Mouse (Mus musculus) monocyte, adult 2 months (primary cell): Measurements from ENCODE around the gene Rpp25.

ENCODE experiments used
- DNase-seq, 2 experiments: peaks; one replicate each; pipeline ENCODE4 v3.0.0; 2022; ENCODE audit warnings: low spot score in 2 of 2, low read depth in 1 of 2

Gene Rpp25

GRCm38 (mm10) chr9:57503622-57504380, at the start of gene Rpp25:
TSS of gene Rpp25 (plus strand) at chr9:57504026.
- DNase-seq, result no peak

GRCm38 (mm10) chr9:57459707-57460106, 44.1 kb upstream of the Rpp25 start:
- DNase-seq, result no peak

- no peak for DNase-seq
These were observed 41.0 kb upstream of the Rpp25 start for GRCm38 (mm10) chr9:57462866-57463265.

GRCm38 (mm10) chr9:57466101-57466500, 37.7 kb upstream of the Rpp25 start:
- DNase-seq, result no peak

- DNase-seq, result no peak
These were observed 36.5 kb upstream of the Rpp25 start for GRCm38 (mm10) chr9:57467271-57467771.

GRCm38 (mm10) chr9:57467896-57468549, 35.8 kb upstream of the Rpp25 start, which contains the start of gene Scamp5:
TSS of gene Scamp5 (minus strand) at chr9:57468060.
- peak; percentile 12 to 23 for DNase-seq

GRCm38 (mm10) chr9:57468914-57469313, 34.9 kb upstream of the Rpp25 start:
- no peak for DNase-seq

GRCm38 (mm10) chr9:57485774-57486173, 18.1 kb upstream of the Rpp25 start:
- peak in 1 of 2 experiments; percentile 59 for DNase-seq

GRCm38 (mm10) chr9:57487807-57488206, 16.0 kb upstream of the Rpp25 start:
- DNase-seq, result no peak

GRCm38 (mm10) chr9:57493532-57493931, 10.3 kb upstream of the Rpp25 start:
- DNase-seq, result no peak

GRCm38 (mm10) chr9:57494970-57495369, 8.9 kb upstream of the Rpp25 start:
- DNase-seq, result no peak

GRCm38 (mm10) chr9:57497236-57497635, 6.6 kb upstream of the Rpp25 start:
- no peak for DNase-seq

- no peak for DNase-seq
These were observed 5.3 kb upstream of the Rpp25 start for GRCm38 (mm10) chr9:57498536-57498935.

- no peak for DNase-seq
These were observed 2.4 kb upstream of the Rpp25 start for GRCm38 (mm10) chr9:57501452-57501851.

- DNase-seq, result no peak
These were observed 2.0 kb upstream of the Rpp25 start for GRCm38 (mm10) chr9:57501861-57502260.

- DNase-seq, result no peak
These were observed 760 bp upstream of the Rpp25 start for GRCm38 (mm10) chr9:57502911-57503621.

- peak in 1 of 2 experiments; percentile 15 for DNase-seq
These were observed 515 bp downstream of the Rpp25 start for GRCm38 (mm10) chr9:57504381-57504700.

- no peak for DNase-seq
These were observed 1.1 kb downstream of the Rpp25 start for GRCm38 (mm10) chr9:57504891-57505290.

- no peak for DNase-seq
These were observed 1.9 kb downstream of the Rpp25 start for GRCm38 (mm10) chr9:57505700-57506099.

- no peak for DNase-seq
These were observed 6.8 kb downstream of the Rpp25 start for GRCm38 (mm10) chr9:57510577-57510976.

GRCm38 (mm10) chr9:57517113-57517512, 13.3 kb downstream of the Rpp25 start:
- DNase-seq, result peak in 1 of 2 experiments; percentile 21
